Mouse (Mus musculus) liver, postnatal 0 days (tissue): ENCODE measurements around the gene Bsg. TPM values are rescaled to one million over a fixed set of nuclear protein-coding genes. Genes with fewer than 3 reads are reported as not detected.

Experiments
- ATAC-seq: fragments of 200-750 bp; cut with Nextera tagmentation; 2 replicates; pipeline ENCODE4 v1.8.0; 2017; ENCODE audit warnings: mild to moderate bottlenecking, moderate library complexity
- DNase-seq: peaks from one replicate; pipeline ENCODE4 v3.0.0-alpha.2; 2016
- H3K27ac ChIP-seq: fragments of 300-500 bp; sonication (generic); 2 replicates; pipeline ENCODE4 v1.5.1; 2014; ENCODE audit warnings: antibody characterized with exemption, moderate library complexity, mild to moderate bottlenecking, low read depth
- H3K27me3 ChIP-seq: fragments of 300-500 bp; sonication (generic); 2 replicates; pipeline ENCODE4 v1.6.1; 2014; ENCODE audit warnings: low read length, control low read depth, mixed read lengths; ENCODE audit not compliant: insufficient read depth
- H3K36me3 ChIP-seq: fragments of 300-500 bp; sonication (generic); replicated peaks from 2 replicates; pipeline ENCODE4 v1.6.1; 2014; ENCODE audit warnings: mild to moderate bottlenecking, control low read depth, low read length, moderate library complexity, mixed read lengths; ENCODE audit not compliant: insufficient read depth
- H3K4me1 ChIP-seq: fragments of 300-500 bp; sonication (generic); 2 replicates; pipeline ENCODE4 v1.6.1; 2014; ENCODE audit warnings: antibody characterized with exemption, mild to moderate bottlenecking, control low read depth; ENCODE audit not compliant: insufficient read depth
- H3K4me2 ChIP-seq: fragments of 300-500 bp; sonication (generic); 2 replicates; pipeline ENCODE4 v1.6.1; 2014; ENCODE audit warnings: low read depth, mild to moderate bottlenecking, low read length, moderate library complexity, mixed read lengths
- H3K4me3 ChIP-seq: fragments of 300-500 bp; sonication (generic); 2 replicates; pipeline ENCODE4 v1.5.1; 2014; ENCODE audit warnings: low read depth, low read length
- H3K9ac ChIP-seq: fragments of 300-500 bp; sonication (generic); replicated peaks from 2 replicates; pipeline ENCODE4 v1.6.1; 2014; ENCODE audit warnings: mild to moderate bottlenecking, moderate library complexity
- H3K9me3 ChIP-seq: fragments of 300-500 bp; sonication (generic); 2 replicates; pipeline ENCODE4 v1.6.1; 2016; ENCODE audit warnings: mild to moderate bottlenecking, control low read depth, low read length, mixed read lengths
- CTCF ChIP-seq: sonication (generic); IDR thresholded peaks from 2 replicates; pipeline ENCODE4 v1.5.1; 2016; ENCODE audit warnings: antibody characterized with exemption, low read depth
- EP300 ChIP-seq: IDR thresholded peaks from 2 replicates; pipeline ENCODE4 v1.6.1; 2016; ENCODE audit warnings: antibody characterized with exemption, low read depth, mild to moderate bottlenecking
- WGBS: fragments of 180-500 bp; shearing (Covaris S2); extraction: QIAGEN DNeasy Blood & Tissue Kit; methylation state at CpG from one replicate; pipeline ENCODE4 v1.1.7; 2014; ENCODE audit not compliant: insufficient replicate concordance; 5-methylcytosine and 5-hydroxymethylcytosine counted together
- polyA plus RNA-seq: library from polyadenylated mRNA; unstranded; fragments of >200 nt; fragmentation: Nextera tagmentation; extraction: Ambion mirVana; gene quantifications from 2 replicates; pipeline ENCODE4 v1.2.1, GENCODE M21; 2015

The Bsg gene
- polyA plus RNA-seq, 1 experiment from 2014 or later = 1,075 TPM

- H3K27me3 ChIP-seq = no peaks in the 10 kb centered on the region
- H3K4me3 ChIP-seq = no peak overlapping the region
- no peak overlapping the region for H3K9ac ChIP-seq
- no peak overlapping the region for H3K4me2 ChIP-seq
- ATAC-seq = no peak
- no peak for DNase-seq
- WGBS = 90% methylated on average over 28 of the region's 28 CpGs
- no peak overlapping the region for H3K27ac ChIP-seq
- TF ChIP-seq CTCF (no peak), EP300 (no peak)
- H3K36me3 ChIP-seq = peaks cover 60% of the 10 kb centered on the region
- no peaks in the 10 kb centered on the region for H3K4me1 ChIP-seq
- 0 out of 2 replicates have a peak, but pooled peaks cover 5% of the 10 kb centered on the region for H3K9me3 ChIP-seq
Measured at GRCm38 (mm10) chr10:79739234-79739633, 34.9 kb downstream of the Bsg start.

GRCm38 (mm10) chr10:79740863-79741262, 36.6 kb downstream of the Bsg start:
- 81% methylated on average over 11 of the region's 11 CpGs for WGBS

GRCm38 (mm10) chr10:79743161-79743560, 38.9 kb downstream of the Bsg start:
- Histone ChIP-seq H3K9me3 (no peaks in the 10 kb centered on the region), H3K4me1 (peaks cover 16% of the 10 kb centered on the region), H3K4me2 (no peak overlapping the region), H3K36me3 (peaks cover 38% of the 10 kb centered on the region), H3K27ac (no peak overlapping the region), H3K9ac (no peak overlapping the region), H3K4me3 (no peak overlapping the region), H3K27me3 (no peaks in the 10 kb centered on the region)
- TF ChIP-seq CTCF = no peak
- DNase-seq (no peak), ATAC-seq (no peak)
- 86% methylated on average over 11 of the region's 11 CpGs for WGBS

More at GRCm38 (mm10) chr10:79740863-79741262, 36.6 kb downstream of the Bsg start:
- Histone ChIP-seq H3K4me1 (peaks cover 8% of the 10 kb centered on the region), H3K9me3 (0 out of 2 replicates have a peak, but pooled peaks cover under 1% of the 10 kb centered on the region), H3K4me3 (no peak overlapping the region), H3K27me3 (no peaks in the 10 kb centered on the region), H3K27ac (no peak overlapping the region), H3K4me2 (no peak overlapping the region), H3K9ac (no peak overlapping the region), H3K36me3 (peaks cover 57% of the 10 kb centered on the region)
- DNase-seq = no peak
- TF ChIP-seq CTCF (peak; percentile 29), EP300 (no peak)
- ATAC-seq = no peak

GRCm38 (mm10) chr10:79743650-79744365, 39.5 kb downstream of the Bsg start:
- no peak overlapping the region for H3K27ac ChIP-seq
- DNase-seq = no peak
- H3K9ac ChIP-seq = no peak overlapping the region
- 91% methylated on average over 15 of the region's 15 CpGs for WGBS
- H3K9me3 ChIP-seq = no peaks in the 10 kb centered on the region
- H3K36me3 ChIP-seq = peaks cover 34% of the 10 kb centered on the region
- ATAC-seq = no peak
- TF ChIP-seq EP300 = no peak
- TF ChIP-seq CTCF = no peak
- H3K4me2 ChIP-seq = no peak overlapping the region
- H3K27me3 ChIP-seq = no peaks in the 10 kb centered on the region
- no peak overlapping the region for H3K4me3 ChIP-seq
- H3K4me1 ChIP-seq = peaks cover 16% of the 10 kb centered on the region

- WGBS = 71% methylated on average over 3 of the region's 3 CpGs
- no peak for TF ChIP-seq CTCF
- no peak for TF ChIP-seq EP300
- H3K27ac ChIP-seq = no peak overlapping the region
- DNase-seq (no peak), ATAC-seq (no peak)
- peak overlapping the region; percentile 55; the same call in 1 of the 2 replicates for H3K4me3 ChIP-seq
- no peaks in the 10 kb centered on the region for H3K27me3 ChIP-seq
- peaks cover 16% of the 10 kb centered on the region for H3K4me1 ChIP-seq
- H3K9me3 ChIP-seq = no peaks in the 10 kb centered on the region
- H3K4me2 ChIP-seq = peak overlapping the region; percentile 76
- peak overlapping the region; percentile 54 for H3K9ac ChIP-seq
- peaks cover 20% of the 10 kb centered on the region for H3K36me3 ChIP-seq
Measured at GRCm38 (mm10) chr10:79745411-79745810, 41.1 kb downstream of the Bsg start.

GRCm38 (mm10) chr10:79745898-79746773, 41.8 kb downstream of the Bsg start, which contains the start of gene Polrmt:
TSS of gene Polrmt (minus strand) at chr10:79746581.
- H3K4me1 ChIP-seq = peaks cover 16% of the 10 kb centered on the region
- 3% methylated on average over 38 of the region's 38 CpGs for WGBS
- ATAC-seq (peak; percentile 99), DNase-seq (peak; percentile 95)
- H3K4me3 ChIP-seq = peak within 1 kb of the TSS; percentile 55
- H3K27me3 ChIP-seq = no peaks in the 10 kb centered on the region
- no peaks in the 10 kb centered on the region for H3K9me3 ChIP-seq
- H3K27ac ChIP-seq = peak within 1 kb of the TSS; percentile 19
- H3K9ac ChIP-seq = peak within 1 kb of the TSS; percentile 54
- H3K4me2 ChIP-seq = peak within 1 kb of the TSS; percentile 76
- TF ChIP-seq EP300 (no peak), CTCF (peak; percentile 62)
- H3K36me3 ChIP-seq = peaks cover 13% of the 10 kb centered on the region
